Mouse (Mus musculus) urinary bladder, postnatal 25 days (tissue): ENCODE measurements around the gene Coq9.
A peak's percentile ranks its signal among the peaks of the same experiment; 100 is the strongest.

Experiments used
- DNase-seq: peaks from one replicate; pipeline ENCODE4 v3.0.0; 2022; ENCODE audit warnings: low spot score

Coq9 gene

DNA sequence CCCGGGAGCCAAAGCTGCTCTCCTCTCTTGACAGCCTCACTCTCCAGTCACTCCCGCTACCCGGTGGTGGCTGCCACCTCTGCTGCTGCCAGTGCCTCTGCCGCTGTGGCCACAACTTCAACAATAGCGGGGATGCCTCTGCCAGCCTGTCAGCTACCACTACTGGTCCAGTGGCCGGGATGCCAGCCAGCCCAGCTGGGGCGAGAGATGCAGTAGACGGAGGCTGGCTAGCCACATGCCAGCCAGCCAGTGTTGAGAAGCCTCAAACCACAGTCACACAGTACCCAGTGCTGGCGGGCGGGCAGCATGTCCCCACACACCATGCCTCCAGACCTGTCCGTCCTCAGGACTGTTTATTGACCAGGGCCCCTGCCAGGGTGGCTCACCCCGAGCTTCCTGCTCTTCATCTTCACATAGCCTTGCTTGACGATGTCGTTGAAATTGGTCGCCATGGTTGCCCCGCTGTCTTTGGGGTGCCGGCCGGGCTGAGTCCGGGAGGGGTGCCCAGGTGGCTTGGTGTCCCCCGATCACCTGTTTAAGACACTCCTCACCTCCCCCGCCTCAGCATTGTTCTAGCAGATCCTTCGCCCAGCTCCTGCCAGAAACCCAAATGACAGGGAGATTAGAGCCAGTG, 32.5 kb downstream of the Coq9 start:
- DNase-seq = no peak

DNA sequence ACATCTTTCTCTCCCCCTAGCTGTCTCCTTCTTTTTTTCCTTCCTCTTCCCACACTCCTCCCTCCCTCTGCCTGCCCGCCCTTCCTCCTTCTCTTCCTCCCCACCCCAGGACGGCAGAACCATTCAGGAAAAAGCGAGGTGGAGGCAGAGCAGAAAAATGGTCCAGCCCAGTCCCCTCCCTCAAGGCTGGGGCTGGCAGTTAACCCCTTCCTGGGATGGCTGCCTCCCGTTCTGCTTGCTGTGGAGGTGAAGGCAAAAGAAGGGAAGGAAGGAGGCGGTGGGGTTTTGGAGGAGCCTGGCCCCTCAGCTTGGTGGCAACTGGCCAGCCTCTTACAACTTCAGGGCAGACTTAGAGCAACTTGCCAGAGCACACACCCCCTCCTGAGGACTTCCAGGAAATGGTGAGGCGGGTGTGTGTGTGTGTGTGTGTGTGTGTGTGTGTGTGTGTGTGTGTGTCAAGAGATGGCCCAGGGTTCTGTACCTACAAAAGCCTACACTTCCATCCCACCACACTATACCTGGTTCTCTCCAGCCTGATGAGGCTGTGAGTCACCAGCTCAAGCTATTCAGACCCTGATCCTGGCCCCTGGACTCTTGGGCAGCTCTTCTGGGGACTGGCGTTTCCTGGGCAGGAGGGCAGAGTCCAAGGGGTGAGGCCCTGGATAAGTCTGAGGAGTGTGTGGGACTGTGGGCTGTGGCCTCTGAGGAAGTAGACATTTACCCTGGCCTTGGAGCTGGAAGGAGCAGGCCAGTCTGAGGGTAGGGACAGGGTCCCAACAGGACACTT, 33.2 kb downstream of the Coq9 start:
- DNase-seq = peak; percentile 43

DNA sequence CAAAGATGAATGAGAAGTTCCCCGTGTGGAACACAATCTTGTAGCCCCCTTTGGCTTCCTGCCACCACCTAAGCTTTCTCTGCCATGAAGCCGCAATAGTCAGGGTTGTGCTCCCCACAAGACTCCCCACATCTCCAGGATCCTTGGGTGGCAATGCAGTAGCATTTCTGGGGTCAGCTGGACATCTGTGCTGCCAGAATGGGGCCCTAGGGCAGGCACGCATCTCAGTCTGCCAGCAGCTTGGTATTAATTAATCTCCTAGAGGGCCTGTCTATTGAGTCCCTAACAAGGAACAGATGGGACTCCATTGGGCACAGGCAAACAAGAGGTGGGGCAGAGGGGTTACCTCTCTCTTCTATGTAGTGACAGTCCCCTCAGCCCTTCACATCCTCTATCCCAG, 34.0 kb downstream of the Coq9 start:
- DNase-seq = no peak

DNA sequence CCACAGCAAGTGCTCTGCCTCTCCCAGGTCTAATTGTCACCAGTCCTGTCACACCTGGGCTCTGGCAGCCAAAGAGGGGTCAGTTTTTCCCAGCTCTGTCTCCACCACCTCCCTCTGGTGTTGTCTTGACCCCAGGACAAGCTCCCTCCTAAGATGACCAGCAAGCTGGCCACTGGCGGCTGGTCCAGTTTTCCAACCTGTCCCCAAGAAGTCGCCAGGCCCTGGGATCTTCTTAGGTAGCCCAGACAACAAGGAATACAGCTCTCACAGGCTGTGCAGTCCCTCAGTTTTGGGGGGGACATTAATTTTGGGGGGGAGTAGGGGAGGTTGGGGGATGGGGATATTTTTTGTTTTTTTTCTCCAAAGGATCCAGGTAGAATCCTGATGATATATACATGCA, 34.5 kb downstream of the Coq9 start:
- no peak for DNase-seq

DNA sequence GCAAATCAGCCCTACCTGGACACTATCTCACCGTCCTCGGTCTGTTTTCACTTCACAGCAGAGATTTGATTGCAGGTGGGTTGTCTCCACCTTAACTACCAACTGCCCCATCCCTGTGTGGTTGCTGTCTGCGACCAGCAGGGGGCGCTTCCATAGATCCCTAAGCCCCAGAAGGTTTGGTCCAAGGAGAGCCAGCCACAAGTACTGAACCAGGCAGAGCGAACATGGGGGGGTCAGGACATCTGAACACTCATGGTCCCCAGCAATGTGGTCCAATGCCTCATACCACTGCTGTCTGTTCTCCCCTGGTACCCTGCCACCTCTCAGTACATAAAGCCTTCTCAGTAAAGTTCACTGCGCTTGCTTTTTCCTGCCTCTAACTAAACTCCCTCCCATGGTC, 36.2 kb downstream of the Coq9 start:
- DNase-seq = peak; percentile 74

DNA sequence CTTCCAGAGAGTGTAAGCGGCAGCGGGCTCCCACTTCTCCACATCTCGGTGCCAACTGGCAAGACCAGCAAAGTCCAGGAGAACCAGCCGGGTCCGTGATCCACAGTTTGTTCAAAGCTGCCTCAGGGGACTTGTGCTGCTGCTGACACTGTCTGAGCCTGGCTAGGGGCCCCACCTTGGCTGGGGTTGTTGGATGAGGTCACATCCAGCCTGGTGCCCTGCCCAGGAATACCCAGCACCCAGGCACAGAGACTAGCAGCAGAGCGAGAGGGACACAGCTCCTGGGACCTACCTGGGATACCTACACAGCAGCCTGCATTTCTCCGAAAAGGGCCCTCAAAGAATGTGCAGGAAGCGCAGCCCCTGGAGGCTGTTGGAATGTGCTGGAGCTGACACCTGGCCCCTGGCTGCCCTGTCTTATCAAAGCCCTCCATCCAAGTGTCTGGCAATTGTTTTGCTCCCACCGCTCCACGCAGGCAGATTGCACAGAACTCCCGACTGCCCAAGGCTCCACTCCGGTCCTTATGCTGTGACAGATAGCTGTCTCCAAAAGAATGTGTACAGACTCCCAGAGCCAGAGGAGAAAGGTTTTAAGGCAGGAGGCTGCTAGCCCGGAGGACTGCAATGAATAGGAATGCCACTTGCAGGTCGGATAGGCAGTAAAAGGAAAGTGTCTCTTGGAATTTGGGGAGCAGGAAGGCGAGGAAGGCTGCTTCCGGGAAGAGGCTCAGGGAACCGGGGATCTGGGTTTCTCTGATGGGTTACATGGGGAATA, 37.2 kb downstream of the Coq9 start:
- DNase-seq = no peak

DNA sequence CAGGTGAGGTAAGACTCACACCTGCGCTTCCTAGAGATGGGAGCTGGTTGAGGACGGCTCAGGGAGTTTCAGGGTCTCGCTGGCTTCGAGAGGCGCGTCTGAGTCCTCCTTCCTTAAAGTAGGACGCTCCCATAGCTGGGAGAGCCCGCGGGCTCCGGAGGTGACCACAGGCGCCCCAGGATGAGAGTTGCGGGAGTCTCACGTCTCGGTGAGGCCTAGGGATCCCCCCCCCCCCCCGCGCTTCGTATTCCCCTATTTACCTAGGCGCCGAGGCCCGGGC, 37.7 kb downstream of the Coq9 start:
- no peak for DNase-seq

DNA sequence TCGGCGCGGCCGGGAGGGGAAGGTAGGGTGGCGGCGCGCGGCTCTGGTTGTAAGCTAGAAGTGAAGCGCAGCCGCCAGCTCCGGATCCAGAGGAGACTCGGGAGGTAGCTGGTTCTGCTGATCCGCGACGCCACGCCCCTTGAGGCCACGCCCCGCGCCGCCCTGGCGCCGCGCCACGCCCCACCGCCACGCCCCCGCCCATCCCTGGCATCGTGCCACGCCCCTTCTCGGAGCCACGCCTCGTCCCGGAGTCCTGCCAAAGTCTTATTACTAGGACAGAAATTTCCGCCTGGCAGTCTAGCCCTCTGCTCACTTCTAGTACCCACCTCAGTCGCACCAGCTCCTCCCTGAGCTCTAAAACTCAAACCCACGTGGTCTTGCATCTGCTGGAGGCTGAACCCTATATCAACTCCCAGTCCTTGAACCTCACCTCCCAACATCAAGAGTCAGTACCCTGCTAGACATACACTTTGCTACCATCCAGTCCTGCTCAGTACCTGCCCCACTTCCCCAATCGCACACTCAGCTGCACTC, 38.1 kb downstream of the Coq9 start, which contains the start of gene Dok4:
Gene Dok4 (minus strand): TSS at position 134 of the 534 bp plus-strand sequence.
- DNase-seq = peak; percentile 96

DNA sequence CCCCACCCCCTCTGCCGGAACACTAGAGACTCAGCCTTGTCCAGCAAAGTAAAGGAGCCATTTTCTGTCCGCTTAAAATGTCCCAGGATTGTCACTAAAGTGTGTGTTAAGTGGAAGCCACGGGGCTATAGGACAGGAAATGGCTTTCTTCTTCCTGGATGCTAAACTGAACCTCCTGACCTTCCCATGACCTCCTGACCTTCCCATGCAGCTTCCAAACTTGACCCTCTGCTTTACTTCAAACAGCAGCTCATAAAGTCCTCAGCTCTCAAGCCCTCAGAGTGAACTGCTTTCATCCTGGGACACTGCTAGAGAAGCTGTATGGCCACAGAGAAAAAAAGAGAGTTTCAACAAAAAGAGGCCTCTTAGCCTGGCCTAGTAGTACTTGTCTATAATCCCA, 38.7 kb downstream of the Coq9 start:
- no peak for DNase-seq

DNA sequence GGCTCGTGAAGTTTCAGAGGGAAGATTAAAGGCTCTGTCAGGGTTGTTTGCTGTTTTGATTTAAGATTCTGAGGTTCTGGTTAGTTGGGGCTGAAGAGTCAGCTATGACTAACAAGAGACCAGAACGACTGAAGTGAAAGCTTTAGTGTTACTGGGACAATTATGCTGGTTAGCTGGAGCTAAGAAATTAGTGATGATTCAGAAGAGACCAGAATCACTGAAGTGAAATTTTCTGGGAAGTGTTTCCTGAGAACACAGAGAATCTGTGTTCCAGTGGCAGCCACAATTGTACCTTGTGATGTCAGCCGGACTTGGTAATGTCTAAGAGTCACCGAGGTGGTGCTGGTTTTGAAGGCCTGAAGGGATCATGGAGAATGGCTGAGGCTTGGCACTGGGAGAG, 42.6 kb downstream of the Coq9 start:
- no peak for DNase-seq

DNA sequence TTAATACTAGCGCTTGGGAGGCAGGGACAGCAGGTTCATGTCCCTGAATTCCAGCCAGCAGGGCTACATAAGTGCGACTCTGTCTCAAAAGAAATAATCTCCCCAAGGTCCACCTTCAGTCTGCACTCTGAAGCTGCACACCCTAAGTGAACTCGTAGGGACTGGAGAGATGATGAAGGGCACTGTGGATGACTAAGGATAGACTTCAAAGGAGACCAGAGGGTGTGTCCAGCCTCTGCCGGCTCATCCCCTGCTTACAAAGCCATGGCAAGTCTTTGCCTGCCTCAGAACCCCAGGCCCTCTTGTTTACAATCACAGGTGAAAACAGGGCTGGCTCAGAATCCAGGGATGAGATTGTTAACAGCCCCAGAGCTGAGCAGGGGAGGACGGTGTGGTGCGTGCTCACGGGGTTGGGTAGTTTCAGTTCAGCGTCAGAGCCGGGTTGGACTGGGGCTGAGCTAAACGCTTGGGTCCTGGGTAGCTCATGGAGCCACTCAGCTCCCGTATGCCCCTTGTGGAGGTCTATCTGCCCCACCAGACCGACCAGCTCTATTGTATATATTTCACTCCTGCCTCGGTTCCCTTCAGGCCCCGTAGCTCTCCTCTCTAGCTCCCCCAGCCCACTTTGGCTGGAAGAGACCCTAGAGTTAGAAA, 50.4 kb downstream of the Coq9 start:
- DNase-seq = no peak

DNA sequence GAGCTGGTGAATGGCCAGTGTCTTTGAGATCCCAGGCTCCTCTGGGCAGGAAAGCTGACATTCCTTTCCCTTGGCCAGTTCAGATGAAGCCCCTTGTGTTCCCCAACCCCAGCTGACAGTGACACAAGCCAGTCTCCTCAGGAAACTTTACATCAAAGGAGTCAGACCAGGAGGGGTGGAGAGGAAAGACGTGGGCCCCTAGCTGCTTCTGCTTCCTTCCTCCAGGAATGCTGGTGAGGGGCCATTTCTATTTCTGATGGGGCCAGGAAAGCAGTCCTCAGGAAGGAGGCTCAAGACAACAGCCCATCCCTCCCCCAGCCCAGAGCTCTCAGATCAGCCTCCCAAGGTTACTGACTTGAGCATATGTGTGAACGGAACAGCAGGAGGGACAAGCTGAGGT, 54.8 kb downstream of the Coq9 start:
- DNase-seq = no peak

DNA sequence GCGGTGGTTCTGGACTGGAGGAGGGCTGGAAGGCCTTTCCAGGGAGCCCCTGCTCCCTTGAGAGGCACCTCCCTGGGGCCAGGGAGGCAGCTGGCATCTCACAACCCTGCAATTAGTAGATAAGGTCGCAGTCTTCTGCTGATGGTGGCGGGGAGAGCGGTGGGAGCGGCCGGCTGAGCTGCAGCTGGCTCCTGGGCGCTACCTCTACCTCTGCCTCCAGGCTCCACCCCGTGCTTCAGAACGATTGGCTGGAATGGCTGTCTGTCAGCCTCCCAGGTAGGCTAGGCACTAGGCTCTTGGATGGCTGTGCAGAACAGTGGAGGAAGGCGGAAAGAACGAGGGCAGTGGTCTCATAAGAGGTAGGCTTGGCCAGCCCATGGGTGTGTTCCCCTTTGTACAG, 61.1 kb downstream of the Coq9 start:
- DNase-seq = no peak

DNA sequence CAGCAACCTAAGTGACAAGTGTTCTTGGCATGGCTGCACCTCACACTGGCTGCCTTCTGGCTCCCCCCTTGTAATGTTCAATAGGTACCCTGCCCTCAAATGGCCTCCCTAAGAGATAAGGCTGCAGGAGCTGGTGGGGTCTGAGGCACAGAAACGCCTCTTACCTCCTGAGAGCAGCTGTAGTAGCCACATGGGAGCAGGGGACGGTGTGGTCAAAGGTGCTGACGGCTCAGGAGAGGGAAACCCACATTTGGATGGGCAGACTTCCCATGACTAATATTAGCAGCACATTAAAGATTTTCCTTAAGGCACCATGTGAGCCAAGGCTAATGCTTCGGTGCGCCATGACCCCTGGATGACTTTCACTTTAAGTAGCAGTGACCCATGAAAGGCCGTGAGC, 62.5 kb downstream of the Coq9 start:
- no peak for DNase-seq

DNA sequence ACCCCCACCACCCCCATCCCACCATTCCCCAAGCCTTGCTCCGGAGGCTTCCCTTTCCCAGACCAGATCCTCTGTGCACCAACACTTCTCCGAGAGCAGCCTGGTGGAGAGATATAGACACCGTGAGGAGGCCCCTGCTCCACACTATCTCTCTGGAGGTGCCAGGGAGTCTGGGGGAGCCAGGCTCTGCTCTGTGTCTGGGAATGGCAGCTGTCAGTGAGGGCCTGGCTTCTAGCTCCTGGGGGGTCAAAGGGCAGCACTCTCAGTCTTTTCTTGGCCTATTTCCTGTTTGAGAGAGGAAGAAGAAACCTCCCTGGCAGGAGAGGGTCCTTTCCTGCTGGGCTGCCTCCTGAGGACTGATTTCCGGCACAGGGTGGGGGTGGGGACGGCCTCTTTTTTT, 62.9 kb downstream of the Coq9 start:
- DNase-seq = no peak

DNA sequence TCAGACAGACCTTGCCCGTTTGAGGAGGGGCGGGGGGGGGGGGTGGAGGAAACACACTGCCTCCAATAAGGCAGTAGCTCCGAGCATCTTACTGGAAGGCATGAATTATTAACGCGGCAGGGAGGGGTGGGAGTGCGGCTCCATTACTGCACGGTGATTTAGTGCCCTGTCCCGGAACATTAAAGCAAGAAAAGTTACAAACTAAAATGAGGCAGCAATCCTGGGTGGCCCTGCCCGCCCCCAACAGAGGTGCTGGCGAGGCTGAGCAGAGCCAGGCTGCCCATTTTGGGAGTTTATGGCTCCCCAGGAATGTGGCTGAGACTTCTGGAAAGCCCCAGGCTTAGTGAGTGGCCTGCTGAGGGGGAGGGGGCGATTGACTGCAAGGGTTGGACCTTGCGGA, 65.6 kb downstream of the Coq9 start:
- DNase-seq = no peak
